Mouse (Mus musculus): ENCODE measurements at regions not wholly inside any gene's neighbourhood (a gene's known extent, or its start where the extent isn't known, plus 50 kb on each side); places are given as distances from the start of the nearest gene placed in this dataset.

DNA sequence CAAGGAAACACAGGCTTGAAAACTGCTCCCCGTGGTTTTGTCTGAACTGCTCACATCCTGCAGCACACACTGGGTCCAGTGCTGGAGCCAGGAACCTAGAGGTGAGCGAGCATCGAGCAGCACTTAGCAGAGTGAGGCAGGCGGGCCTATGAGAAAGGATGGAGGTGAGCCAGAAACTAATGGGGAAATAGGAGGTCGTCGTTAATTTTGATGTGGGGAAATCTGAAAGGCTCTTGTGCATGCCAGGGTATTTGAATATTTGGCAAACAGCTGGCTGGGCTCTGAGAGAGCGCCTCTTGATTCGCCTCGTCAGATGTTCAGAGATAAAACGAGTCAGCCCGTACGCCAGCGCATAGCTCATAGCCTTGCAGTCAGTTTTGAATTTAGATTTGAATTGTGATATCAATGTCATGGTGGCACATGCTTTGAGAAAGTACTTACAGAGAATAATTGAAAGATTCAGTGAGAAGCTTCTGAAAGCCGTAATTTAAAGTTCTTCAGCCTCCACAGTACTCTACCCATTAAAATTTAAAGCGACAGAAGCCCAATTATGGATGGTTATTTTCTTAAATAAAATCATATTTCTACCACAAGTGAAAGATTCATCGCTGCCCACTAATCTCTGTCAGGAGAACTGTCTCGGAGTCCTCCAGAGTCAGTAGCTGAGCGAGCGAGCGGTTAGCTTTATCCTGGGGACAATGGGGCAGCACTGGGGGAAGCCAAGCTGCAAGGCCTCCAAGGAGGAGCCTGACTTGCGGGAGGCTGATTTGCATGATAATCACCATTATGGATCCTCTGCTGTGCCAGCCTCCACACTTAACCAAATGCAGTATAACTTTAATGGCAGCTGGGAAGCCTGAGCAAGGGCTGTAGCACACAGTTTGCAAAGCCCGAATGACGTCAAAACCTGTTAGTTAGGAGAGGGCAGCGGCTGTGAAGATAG lies 227.9 kb upstream of the Nr2f1 start:
- intact Hi-C loops (cut with DNase I): no loop called here

DNA sequence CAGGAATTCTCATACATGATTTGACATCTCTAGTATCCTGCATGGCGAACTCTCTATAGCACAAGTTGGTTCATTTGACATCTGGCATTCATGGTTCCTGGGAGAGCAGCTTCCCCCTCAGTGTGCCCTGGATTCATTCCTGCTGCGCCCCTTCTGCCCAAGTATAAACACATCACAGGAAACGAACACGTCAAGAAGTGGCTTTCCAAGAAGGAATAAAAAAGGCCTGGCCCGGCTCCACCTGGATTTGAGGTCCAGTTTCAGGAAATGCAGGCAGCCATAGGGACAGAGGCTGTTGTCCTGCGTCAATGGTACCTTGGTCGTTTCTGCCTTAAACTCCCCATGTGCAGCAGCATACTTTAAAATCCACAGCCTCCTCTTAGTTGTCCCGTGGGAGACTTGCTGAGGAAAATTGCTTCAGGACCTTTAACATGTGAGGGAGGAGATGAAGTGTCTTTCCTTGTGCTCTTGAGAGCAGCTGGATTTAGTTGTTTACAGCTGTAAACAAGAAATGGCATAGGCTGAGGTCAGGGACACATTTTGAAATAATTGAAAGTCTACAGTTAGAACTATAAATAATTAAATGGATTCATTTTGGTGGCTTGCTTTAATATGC lies 226.9 kb upstream of the Nr2f1 start:
- intact Hi-C loops (cut with DNase I): no loop called here
- no peak for DNase-seq

More for the DNA sequence above, 227.9 kb upstream of the Nr2f1 start:
- DNase-seq: peak in 1 of 2 experiments; percentile 6

DNA sequence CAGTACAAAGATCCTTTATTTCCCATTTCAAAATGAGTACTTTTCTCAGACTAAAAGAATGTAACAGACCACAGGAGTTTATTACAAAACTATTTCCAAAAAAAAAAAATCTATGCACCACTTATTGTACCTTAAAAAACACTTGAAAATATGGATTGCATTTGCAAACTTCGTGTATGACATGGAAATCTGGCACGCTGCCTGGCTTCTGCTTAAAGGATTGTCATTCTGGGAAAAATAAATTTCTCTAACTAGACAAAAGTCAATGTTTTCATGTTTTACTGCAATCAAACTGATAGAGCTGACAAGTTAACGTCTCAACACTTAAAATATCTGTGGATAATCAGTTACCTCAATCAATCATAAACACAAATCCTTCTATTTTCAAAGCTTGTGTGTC lies 205.5 kb upstream of the Nr2f1 start:
- intact Hi-C loops (cut with DNase I): no loop called here
- no peak for DNase-seq

DNA sequence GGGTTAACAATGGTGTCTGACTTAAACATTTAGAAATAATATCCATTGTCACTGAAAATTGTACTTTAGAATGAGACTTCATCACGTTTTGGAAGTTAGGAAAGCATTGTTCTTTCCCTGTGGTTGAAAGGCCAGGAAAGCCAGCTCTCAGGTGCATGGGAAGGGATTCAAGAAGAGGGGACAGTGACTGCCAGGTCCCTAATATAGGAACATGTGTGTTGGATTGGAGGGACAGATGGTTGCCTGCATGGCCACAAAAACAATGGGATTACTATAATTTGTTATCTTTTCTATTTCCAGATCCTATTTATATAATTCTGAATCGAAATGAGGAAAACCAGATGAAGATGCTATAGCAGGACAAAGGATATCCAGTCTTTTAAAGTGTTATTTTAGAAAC lies 184.2 kb upstream of the Nr2f1 start:
- intact Hi-C loops (cut with DNase I): no loop called here
- DNase-seq: no peak

DNA sequence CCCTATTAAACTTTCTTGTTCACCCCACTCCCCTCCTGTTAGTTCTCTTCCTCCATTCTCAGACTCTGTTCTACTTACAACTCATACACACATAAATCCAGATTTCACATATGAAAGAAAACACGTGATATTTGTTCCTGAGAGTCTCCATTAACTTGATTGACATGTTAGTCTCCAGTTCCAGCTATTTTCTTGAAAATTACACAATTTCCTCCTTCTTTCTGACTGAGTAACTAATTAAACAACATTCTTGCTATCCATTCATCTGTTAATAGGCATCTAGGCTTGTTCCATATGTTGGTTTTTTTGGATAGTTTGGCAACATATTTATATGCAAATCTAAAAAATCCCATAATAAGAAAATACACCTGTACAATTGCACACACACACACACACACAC lies 161.7 kb upstream of the Nr2f1 start:
- no peak for DNase-seq
- intact Hi-C loops (cut with DNase I): no loop called here

DNA sequence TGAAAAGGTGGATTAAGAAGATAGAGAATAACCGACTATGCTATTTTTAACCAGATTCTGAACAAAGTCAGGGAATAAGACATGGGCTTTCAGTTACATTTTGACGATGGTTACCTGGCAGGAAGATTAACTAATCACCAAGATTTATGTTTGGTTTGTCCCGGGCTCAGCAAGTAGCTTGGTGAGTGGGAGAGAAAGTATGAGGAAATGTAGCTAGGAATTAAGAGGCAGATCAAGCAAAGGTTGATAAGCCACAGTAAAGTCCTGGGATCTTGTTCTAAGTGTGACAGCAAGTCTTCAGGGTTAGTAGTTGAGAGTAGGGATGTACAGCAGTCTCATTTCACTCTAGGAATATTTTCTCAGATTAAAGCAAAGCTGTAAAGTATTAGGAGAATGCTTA lies 149.3 kb upstream of the Nr2f1 start:
- intact Hi-C loops (cut with DNase I): no loop called here
- DNase-seq: no peak

DNA sequence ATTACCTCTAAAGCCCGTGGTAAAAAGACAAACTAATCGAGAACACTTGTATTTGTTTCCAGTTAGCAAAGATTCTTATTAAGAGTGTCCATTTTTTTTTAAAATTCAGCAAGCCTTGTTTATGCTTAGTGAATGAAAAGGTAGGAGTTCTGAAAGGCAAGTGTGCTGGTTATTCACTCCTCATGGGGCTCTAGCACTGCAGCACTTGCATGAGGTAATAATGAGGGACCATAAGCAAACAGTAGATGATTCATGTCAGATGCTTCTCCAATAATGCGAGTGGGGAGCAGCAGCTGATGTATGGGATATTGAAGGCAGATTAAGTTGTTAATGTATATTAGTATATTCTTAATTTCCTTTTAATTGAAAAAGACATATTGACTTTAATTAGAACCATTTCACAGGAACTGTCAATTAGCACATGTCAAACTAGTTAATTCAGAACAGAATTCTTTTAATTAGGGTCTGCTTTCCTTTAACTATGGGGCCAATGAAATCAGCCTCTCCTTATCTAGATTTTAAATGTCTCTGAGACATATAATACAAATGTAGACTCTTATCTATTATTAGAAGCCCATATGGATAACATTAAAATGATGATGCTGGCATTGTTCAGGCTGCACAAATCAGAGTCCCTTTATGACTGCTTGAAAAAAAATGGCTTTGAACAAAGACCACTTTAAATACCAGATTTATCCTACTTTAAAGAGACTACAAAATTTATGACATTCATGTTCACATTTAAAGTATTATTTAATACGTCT lies 125.1 kb upstream of the Nr2f1 start:
- DNase-seq: no peak
- intact Hi-C loops (cut with DNase I): no loop called here

DNA sequence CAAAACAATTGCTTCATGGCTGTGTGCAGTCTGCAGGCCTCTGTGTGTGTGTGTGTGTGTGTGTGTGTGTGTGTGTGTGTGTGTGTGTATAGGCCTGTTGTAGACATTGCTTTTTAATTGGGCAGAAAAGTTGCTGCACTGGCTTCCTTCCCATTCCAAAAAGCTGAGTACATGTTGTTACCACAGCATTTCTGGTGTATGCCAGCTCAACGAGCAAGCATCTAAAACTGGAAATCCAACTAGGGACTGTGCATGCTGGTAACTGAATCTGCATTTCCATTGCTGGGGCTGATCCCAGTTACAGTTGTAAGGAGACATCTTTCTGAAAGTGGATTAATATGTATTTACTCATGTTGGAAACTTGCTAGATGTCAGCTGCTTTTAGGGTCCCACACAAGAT lies 123.6 kb upstream of the Nr2f1 start:
- DNase-seq: no peak
- intact Hi-C loops (cut with DNase I): no loop called here

DNA sequence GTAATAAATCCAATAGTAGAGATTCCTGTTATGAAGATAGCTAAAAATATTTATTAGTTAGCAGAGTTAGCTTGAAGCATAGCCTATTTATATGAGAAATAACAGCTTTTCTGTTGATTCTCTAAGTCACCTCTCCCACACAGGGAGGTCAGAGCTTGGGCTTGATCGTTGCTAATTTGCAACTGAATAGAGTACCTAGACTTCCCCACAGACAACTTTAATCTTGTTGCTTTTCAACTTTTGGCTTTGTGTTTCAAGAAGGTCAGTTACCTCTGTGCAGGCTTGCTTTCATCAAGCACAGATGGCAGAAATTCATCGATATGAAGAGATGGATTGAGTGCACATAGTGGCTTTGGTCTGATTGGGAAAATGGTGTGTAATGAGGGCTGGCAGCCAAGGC lies 118.9 kb upstream of the Nr2f1 start:
- DNase-seq: no peak
- intact Hi-C loops (cut with DNase I): no loop called here

DNA sequence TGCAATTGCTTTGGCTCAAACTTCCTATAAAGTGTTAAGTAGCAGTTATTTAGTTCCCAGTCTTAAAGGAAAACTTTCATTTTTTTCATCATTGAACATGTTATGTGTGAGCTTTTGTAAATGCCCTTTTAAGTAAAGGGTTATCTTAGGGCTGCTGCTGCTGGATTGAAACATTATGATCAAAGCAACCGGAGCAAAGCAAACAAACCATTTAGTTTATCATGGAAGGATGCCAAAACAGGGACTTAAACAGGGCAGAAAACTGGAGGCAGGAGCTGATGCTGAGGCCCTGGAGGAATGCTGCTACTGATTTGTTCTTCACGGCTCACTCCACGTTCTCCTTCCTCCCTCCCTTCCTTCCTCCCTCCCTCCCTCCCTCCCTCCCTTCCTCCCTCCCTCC lies 111.3 kb upstream of the Nr2f1 start:
- DNase-seq: no peak
- intact Hi-C loops (cut with DNase I): no loop called here
